ENCODE assay signal across 32 mouse cellular contexts in genomic region chr10:80445052-80445451, GRCm38 (mm10). TPM values are rescaled to one million over a fixed set of nuclear protein-coding genes. Genes with fewer than 3 reads are reported as not detected.
DNase-seq lines count a peak whose midpoint lies in the region; ATAC-seq and TF ChIP-seq lines count a peak whose summit lies in the region.
"Had no signal": no experiment of that assay in that cellular context is flagged by ENCODE, and none has a peak within 500 bp of the region (broad histone marks: within the 10 kb centered on the region; RNA-seq: fewer than 3 reads in every experiment).

No protein-coding gene starts in this region.

- H3K4me3 ChIP-seq in heart, embryonic 16.5 days (ENCODE audit: low read length) = no peak overlapping the region
- H3K4me3 ChIP-seq in megakaryocyte, embryonic 14.5 days (replicated peaks) = peak overlapping the region; percentile 11
- H3K4me3 ChIP-seq in CH12.LX (replicated peaks in 1 of 3; ENCODE audit: low read depth in 2 of 3, low read length in 2 of 3, poor library complexity in 1 of 3) = no peak overlapping the region
- H3K4me3 ChIP-seq: heart, embryonic 10.5 days; hindbrain, embryonic 13.5 days; kidney, embryonic 15.5 days; limb, embryonic 15.5 days; liver, embryonic 13.5 days had no signal

- no peaks in the 10 kb centered on the region for H3K36me3 ChIP-seq in heart, embryonic 16.5 days (ENCODE audit: control insufficient read depth, insufficient read depth)
- H3K36me3 ChIP-seq in megakaryocyte, embryonic 14.5 days (replicated peaks; ENCODE audit: low read length) = no peaks in the 10 kb centered on the region
- no peaks in the 10 kb centered on the region for H3K36me3 ChIP-seq in CH12.LX (replicated peaks in 1 of 2; ENCODE audit: control insufficient read depth in 1 of 2, insufficient read depth in 1 of 2, low read length in 1 of 2)
- H3K36me3 ChIP-seq: G1E; heart, embryonic 10.5 days; hindbrain, embryonic 13.5 days; kidney, embryonic 15.5 days; limb, embryonic 15.5 days; liver, embryonic 13.5 days had no signal

- no peak; the same call in 1 of the 2 replicates for TF ChIP-seq POLR2A in CH12.LX (IDR thresholded peaks at IDR 0.05; ENCODE audit: low read depth, low read length)

- H3K4me2 ChIP-seq in heart, embryonic 16.5 days (ENCODE audit: low read depth, low read length) = no peak overlapping the region
- peak overlapping the region; percentile 5; the same call in 1 of the 2 replicates for H3K4me2 ChIP-seq in CH12.LX (ENCODE audit: insufficient read depth, low read depth, poor library complexity, severe bottlenecking)
- H3K4me2 ChIP-seq: hindbrain, embryonic 13.5 days; kidney, embryonic 15.5 days; limb, embryonic 15.5 days; liver, embryonic 13.5 days had no signal

- in situ Hi-C loops in CH12.LX (cut with MboI; ENCODE audit: low pct_ligation_motif_present, low pct_unique_long_range_greater_than_20kb, low sequenced_read_pairs) = loop anchor here (5.0 to 25.0 kb wide), 3 partner anchors 62 to 242 kb away; partner anchors contain the start of gene Mknk2

- intact Hi-C loops in heart, postnatal 14 days (cut with DNase I) = loop anchor here (2.0 kb wide), 1 partner anchor 68 kb away; no protein-coding TSS in a partner anchor

- no peak overlapping the region for H3K9ac ChIP-seq in heart, embryonic 16.5 days (ENCODE audit: low read length)
- H3K9ac ChIP-seq in CH12.LX (ENCODE audit: insufficient read depth, low read depth) = 0 out of 2 replicates have a peak overlapping the region, but pooled peaks have one; percentile 2
- H3K9ac ChIP-seq: kidney, embryonic 15.5 days; limb, embryonic 15.5 days; liver, embryonic 13.5 days had no signal

- 0 out of 2 replicates have a peak, but pooled peaks have one; percentile 24 for ATAC-seq in heart, embryonic 16.5 days (replicated peaks; ENCODE audit: extremely low read depth, insufficient read depth, low FRiP score)
- ATAC-seq in megakaryocyte, adult 5-6 weeks (ENCODE audit: poor library complexity, severe bottlenecking) = no peak
- ATAC-seq: midbrain, embryonic 16.5 days had no signal

- no peaks in the 10 kb centered on the region for H3K9me3 ChIP-seq in heart, embryonic 16.5 days (replicated peaks; ENCODE audit: control insufficient read depth, low read length)
- peaks cover 3% of the 10 kb centered on the region for H3K9me3 ChIP-seq in megakaryocyte, embryonic 14.5 days
- peaks cover 1% of the 10 kb centered on the region for H3K9me3 ChIP-seq in CH12.LX (replicated peaks; ENCODE audit: low read length)
- H3K9me3 ChIP-seq: G1E; heart, embryonic 10.5 days; hindbrain, embryonic 13.5 days; kidney, embryonic 15.5 days; limb, embryonic 15.5 days; liver, embryonic 13.5 days had no signal

- peaks cover 6% of the 10 kb centered on the region for H3K27me3 ChIP-seq in heart, embryonic 16.5 days (ENCODE audit: control insufficient read depth, insufficient read depth, low read length)
- H3K27me3 ChIP-seq in megakaryocyte, embryonic 14.5 days (replicated peaks) = peaks cover 33% of the 10 kb centered on the region
- H3K27me3 ChIP-seq in CH12.LX (replicated peaks) = peaks cover 19% of the 10 kb centered on the region

- peaks cover 2% of the 10 kb centered on the region; the same call in 1 of the 2 replicates for H3K4me1 ChIP-seq in heart, embryonic 16.5 days (ENCODE audit: control insufficient read depth, insufficient read depth, low read length)
- peaks cover 62% of the 10 kb centered on the region for H3K4me1 ChIP-seq in megakaryocyte, embryonic 14.5 days
- H3K4me1 ChIP-seq in CH12.LX (ENCODE audit: control insufficient read depth in 1 of 2, insufficient read depth in 2 of 2) = peaks cover 28 to 58% of the 10 kb centered on the region in 2 experiments

- TF ChIP-seq EP300 in CH12.LX (IDR thresholded peaks at IDR 0.05; ENCODE audit: low read length) = no peak

- no peak for TF ChIP-seq CTCF in CH12.LX (conservative IDR thresholded peaks at IDR 0.05 in 1 of 2, IDR thresholded peaks at IDR 0.05 in 1 of 2; ENCODE audit: low read depth in 2 of 2, low read length in 2 of 2)

- WGBS in heart, embryonic 16.5 days = 24% methylated on average over 1 of the region's 1 CpGs

- dilution Hi-C loops in CH12.LX (cut with MboI; ENCODE audit: extremely low pct_ligation_motif_present, extremely low pct_unique_long_range_greater_than_20kb, low sequenced_read_pairs) = no loop called here

- no peak; the same call in 1 of the 2 replicates for TF ChIP-seq RAD21 in CH12.LX (IDR thresholded peaks at IDR 0.05; ENCODE audit: low read depth, low read length)

- H3K27ac ChIP-seq in heart, embryonic 16.5 days (ENCODE audit: low read length) = no peak overlapping the region
- peak overlapping the region; percentile 91 for H3K27ac ChIP-seq in CH12.LX (ENCODE audit: insufficient read depth, low read depth)
- H3K27ac ChIP-seq: heart, embryonic 10.5 days; hindbrain, embryonic 13.5 days; kidney, embryonic 15.5 days; limb, embryonic 15.5 days; liver, embryonic 13.5 days had no signal

- DNase-seq in adrenal gland, adult 2 months = peak; percentile 28
- DNase-seq in adrenal gland, adult 18-20 months (ENCODE audit: low spot score in 2 of 2) = no peak
- no peak for DNase-seq in heart, postnatal 14 days
- peak; percentile 75 for DNase-seq in CH12.LX (ENCODE audit: extremely low read depth)
- no peak for DNase-seq in kidney, adult 18-20 months
- DNase-seq: cerebellum, adult 11 months; cerebellum, adult 9-11 months; heart, postnatal 10 days; kidney, adult 11 months; kidney, postnatal 25 days; liver, embryonic 13.5 days; lung, adult 18-20 months; right cerebral cortex, postnatal 14 days; thymus, adult 18-20 months; thymus, postnatal 25 days had no signal

- H3K79me2 ChIP-seq in CH12.LX (replicated peaks; ENCODE audit: control insufficient read depth, extremely low read depth, insufficient read depth, poor library complexity, severe bottlenecking) = no peaks in the 10 kb centered on the region

RNA-seq across cellular contexts. Expression of gene Tcf3, which starts 11.6 kb away (rescaled TPM):
- 10 to 100 TPM; 46.6 to 55.4 TPM for total RNA-seq in adrenal gland, adult 2 months (2021)
- 148 and 152 TPM in 2 replicates for polyA plus RNA-seq in adrenal gland, adult 2 months (2012; rRNA removed)
- 10 to 100 TPM; 32.9 to 44.2 TPM for total RNA-seq in adrenal gland, adult 18-20 months (2021)
- 41.9 and 47.0 TPM in 2 replicates for polyA plus RNA-seq in heart, embryonic 16.5 days (2015; fragmentation: Nextera tagmentation; extraction: Ambion mirVana)
- 10 to 100 TPM; 31.7 to 32.5 TPM for total RNA-seq in heart, postnatal 14 days (2021)
- 168 and 304 TPM in 2 replicates for polyA plus RNA-seq in megakaryocyte, embryonic 14.5 days (2012; ENCODE audit: insufficient read depth, low replicate concordance)
- total RNA-seq in megakaryocyte, adult 5-6 weeks (2015) = 17.2 and 20.3 TPM in 2 replicates
- total RNA-seq in megakaryocyte, adult 5-6 weeks (2017) = 22.4 and 24.2 TPM in 2 replicates
- total RNA-seq in CH12.LX (2012; rRNA removed) = 179 and 207 TPM in 2 replicates
- total RNA-seq in CH12.LX (2014; rRNA removed) = 139 and 146 TPM in 2 replicates
- 208 and 223 TPM in 2 replicates for polyA plus RNA-seq in CH12.LX (2012; ENCODE audit: insufficient read length, low read depth)

RNA-seq across cellular contexts. Expression of gene Uqcr11, which starts 38.4 kb away (rescaled TPM):
- 1,000 to 10,000 TPM in 1 of 2 experiments, 100 to 1,000 TPM in 1; 714 to 1,027 TPM for total RNA-seq in adrenal gland, adult 2 months (2021)
- 2,955 and 2,958 TPM in 2 replicates for polyA plus RNA-seq in adrenal gland, adult 2 months (2012; rRNA removed)
- 1,000 to 10,000 TPM in 1 of 2 experiments, 100 to 1,000 TPM in 1; 797 to 1,071 TPM for total RNA-seq in adrenal gland, adult 18-20 months (2021)
- polyA plus RNA-seq in heart, embryonic 16.5 days (2015; fragmentation: Nextera tagmentation; extraction: Ambion mirVana) = 1,492 and 1,877 TPM in 2 replicates
- total RNA-seq in heart, postnatal 14 days (2021) = 1,000 to 10,000 TPM; 1,852 to 1,908 TPM
- polyA plus RNA-seq in megakaryocyte, embryonic 14.5 days (2012; ENCODE audit: insufficient read depth, low replicate concordance) = 441 and 1,591 TPM in 2 replicates
- total RNA-seq in megakaryocyte, adult 5-6 weeks (2015) = 107 and 108 TPM in 2 replicates
- 122 and 129 TPM in 2 replicates for total RNA-seq in megakaryocyte, adult 5-6 weeks (2017)
- 466 and 529 TPM in 2 replicates for total RNA-seq in CH12.LX (2012; rRNA removed)
- total RNA-seq in CH12.LX (2014; rRNA removed) = 442 and 444 TPM in 2 replicates
- polyA plus RNA-seq in CH12.LX (2012; ENCODE audit: insufficient read length, low read depth) = 206 and 248 TPM in 2 replicates

RNA-seq across cellular contexts. Expression of gene Mbd3, which starts 45.7 kb away (rescaled TPM):
- 100 to 1,000 TPM; 125 to 146 TPM for total RNA-seq in adrenal gland, adult 2 months (2021)
- 158 and 165 TPM in 2 replicates for polyA plus RNA-seq in adrenal gland, adult 2 months (2012; rRNA removed)
- 100 to 1,000 TPM; 137 to 157 TPM for total RNA-seq in adrenal gland, adult 18-20 months (2021)
- polyA plus RNA-seq in heart, embryonic 16.5 days (2015; fragmentation: Nextera tagmentation; extraction: Ambion mirVana) = 136 and 155 TPM in 2 replicates
- total RNA-seq in heart, postnatal 14 days (2021) = 10 to 100 TPM; 78.6 to 84.0 TPM
- 199 and 247 TPM in 2 replicates for polyA plus RNA-seq in megakaryocyte, embryonic 14.5 days (2012; ENCODE audit: insufficient read depth, low replicate concordance)
- 38.8 and 40.6 TPM in 2 replicates for total RNA-seq in megakaryocyte, adult 5-6 weeks (2015)
- total RNA-seq in megakaryocyte, adult 5-6 weeks (2017) = 39.8 and 40.0 TPM in 2 replicates
- total RNA-seq in CH12.LX (2012; rRNA removed) (61.9 and 67.0 TPM in 2 replicates), CH12.LX (2014; rRNA removed) (48.7 and 51.5 TPM in 2 replicates)
- polyA plus RNA-seq in CH12.LX (2012; ENCODE audit: insufficient read length, low read depth) = 131 and 133 TPM in 2 replicates

RNA-seq across cellular contexts. Expression of gene Onecut3, which starts 49.6 kb away (rescaled TPM):
- total RNA-seq in adrenal gland, adult 2 months (2021) = not detected
- polyA plus RNA-seq in adrenal gland, adult 2 months (2012; rRNA removed) = not detected in 2 replicates
- not detected for total RNA-seq in adrenal gland, adult 18-20 months (2021)
- not detected in 2 replicates for polyA plus RNA-seq in heart, embryonic 16.5 days (2015; fragmentation: Nextera tagmentation; extraction: Ambion mirVana)
- total RNA-seq in heart, postnatal 14 days (2021) = not detected
- not detected in 2 replicates for polyA plus RNA-seq in megakaryocyte, embryonic 14.5 days (2012; ENCODE audit: insufficient read depth, low replicate concordance)
- not detected in 2 replicates for total RNA-seq in megakaryocyte, adult 5-6 weeks (2015)
- not detected in 2 replicates for total RNA-seq in megakaryocyte, adult 5-6 weeks (2017)
- not detected in 2 replicates for total RNA-seq in CH12.LX (2012; rRNA removed)
- not detected in 2 replicates for total RNA-seq in CH12.LX (2014; rRNA removed)
- not detected in 2 replicates for polyA plus RNA-seq in CH12.LX (2012; ENCODE audit: insufficient read length, low read depth)
- total RNA-seq: adrenal gland, postnatal 14 days; common myeloid progenitor, adult 5-6 weeks; gastrocnemius, postnatal 14 days; granulocyte monocyte progenitor cell, adult 5-6 weeks; heart, postnatal 10 days; left cerebral cortex, adult 18-20 months; left cerebral cortex, postnatal 14 days had no signal
- polyA plus RNA-seq: C2C12; G1E; kidney, embryonic 15.5 days; limb, embryonic 15.5 days; lung, postnatal 0 days had no signal

RNA-seq across cellular contexts. Expression of gene Mex3d, which starts 57.6 kb away (rescaled TPM):
- total RNA-seq in adrenal gland, adult 2 months (2021) = 10 to 100 TPM; 19.2 to 19.5 TPM
- polyA plus RNA-seq in adrenal gland, adult 2 months (2012; rRNA removed) = 60.7 and 61.5 TPM in 2 replicates
- 10 to 100 TPM; 16.6 to 18.0 TPM for total RNA-seq in adrenal gland, adult 18-20 months (2021)
- polyA plus RNA-seq in heart, embryonic 16.5 days (2015; fragmentation: Nextera tagmentation; extraction: Ambion mirVana) = 2.8 TPM in 2 replicates
- 10 to 100 TPM; 11.8 to 12.2 TPM for total RNA-seq in heart, postnatal 14 days (2021)
- polyA plus RNA-seq in megakaryocyte, embryonic 14.5 days (2012; ENCODE audit: insufficient read depth, low replicate concordance) = 17.2 and 29.0 TPM in 2 replicates
- 2.4 and 2.6 TPM in 2 replicates for total RNA-seq in megakaryocyte, adult 5-6 weeks (2015)
- total RNA-seq in megakaryocyte, adult 5-6 weeks (2017) = 2.6 and 5.0 TPM in 2 replicates
- total RNA-seq in CH12.LX (2012; rRNA removed) = 8.4 and 8.5 TPM in 2 replicates
- total RNA-seq in CH12.LX (2014; rRNA removed) = 4.9 and 6.6 TPM in 2 replicates
- polyA plus RNA-seq in CH12.LX (2012; ENCODE audit: insufficient read length, low read depth) = 4.7 and 5.9 TPM in 2 replicates

Comparison
In these comparisons a context has a peak if more than half of its experiments do, and no peak if none do; other contexts are left out.
1. DNase-seq: peak in adrenal gland, adult 2 months (single experiment) and CH12.LX (single experiment); none in adrenal gland, adult 18-20 months (0 of 2), heart, postnatal 14 days (0 of 2) and kidney, adult 18-20 months (single experiment).